Mouse (Mus musculus) MEL (cell line): Measurements from ENCODE around the gene Zkscan6. TPM values are rescaled to one million over a fixed set of nuclear protein-coding genes. Genes with fewer than 3 reads are reported as not detected.

ENCODE experiments used
- DNase-seq: peaks from one replicate; pipeline ENCODE4 v3.0.0; 2011; ENCODE audit warnings: low read depth, low spot score
- H3K27ac ChIP-seq: 2 replicates; pipeline ENCODE4 v1.5.1; 2012; ENCODE audit warnings: low read depth, mild to moderate bottlenecking, control low read depth, low read length, moderate library complexity; ENCODE audit not compliant: control insufficient read depth
- H3K27me3 ChIP-seq, 2 experiments: fragments of 150-350 bp in 1 of 2; sonication (generic) in 1 of 2; 2 replicates each; pipeline ENCODE4 v1.6.1; 2012; ENCODE audit warnings: low read length in 2 of 2, mild to moderate bottlenecking in 2 of 2, improper control_type of control experiment in 1 of 2, moderate library complexity in 1 of 2; ENCODE audit not compliant: insufficient read depth in 2 of 2, control insufficient read depth in 1 of 2
- H3K36me3 ChIP-seq, 2 experiments: 2 replicates each; pipeline ENCODE4 v1.6.1; 2012 to 2014; ENCODE audit warnings: low read length in 2 of 2, improper control_type of control experiment in 1 of 2, inconsistent platforms in 1 of 2, mild to moderate bottlenecking in 1 of 2; ENCODE audit not compliant: insufficient read depth in 2 of 2, control insufficient read depth in 1 of 2
- H3K4me1 ChIP-seq, 2 experiments: fragments of 150-350 bp in 1 of 2; sonication (generic) in 1 of 2; 2 replicates each; pipeline ENCODE4 v1.6.1; 2012; ENCODE audit warnings: low read length in 2 of 2, improper control_type of control experiment in 1 of 2, mild to moderate bottlenecking in 1 of 2; ENCODE audit not compliant: insufficient read depth in 2 of 2, control insufficient read depth in 1 of 2
- H3K4me3 ChIP-seq, 2 experiments: fragments of 150-350 bp in 1 of 2; sonication (generic) in 1 of 2; 2 replicates each; pipeline ENCODE4 v1.5.1; 2012; ENCODE audit warnings: low read depth in 2 of 2, low read length in 2 of 2, mild to moderate bottlenecking in 2 of 2, moderate library complexity in 2 of 2, control low read depth in 1 of 2, improper control_type of control experiment in 1 of 2; ENCODE audit not compliant: control insufficient read depth in 1 of 2, insufficient read depth in 1 of 2
- H3K79me2 ChIP-seq: 2 replicates; pipeline ENCODE4 v1.6.1; 2012; ENCODE audit warnings: mild to moderate bottlenecking, low read length, moderate library complexity; ENCODE audit not compliant: control insufficient read depth, poor library complexity, insufficient read depth
- H3K9ac ChIP-seq: 2 replicates; pipeline ENCODE4 v1.6.1; 2012; ENCODE audit warnings: low read depth, mild to moderate bottlenecking, control low read depth, low read length, moderate library complexity; ENCODE audit not compliant: control insufficient read depth, poor library complexity, severe bottlenecking
- H3K9me3 ChIP-seq: fragments of 150-350 bp; sonication (generic); replicated peaks from 2 replicates; pipeline ENCODE4 v1.6.1; 2012; ENCODE audit warnings: mild to moderate bottlenecking, low read length, improper control_type of control experiment, moderate library complexity; ENCODE audit not compliant: insufficient read depth
- BHLHE40 ChIP-seq: IDR thresholded peaks from 2 replicates; pipeline ENCODE4 v1.6.1; 2012; ENCODE audit warnings: low read depth, mild to moderate bottlenecking, inconsistent platforms, low read length, improper control_type of control experiment, borderline replicate concordance
- CHD2 ChIP-seq: IDR thresholded peaks from 2 replicates; pipeline ENCODE4 v1.6.1; 2011; ENCODE audit warnings: low read length, improper control_type of control experiment
- E2F4 ChIP-seq: IDR thresholded peaks from 2 replicates; pipeline ENCODE4 v1.6.1; 2011; ENCODE audit warnings: low read depth, low read length, improper control_type of control experiment, borderline replicate concordance
- ELF1 ChIP-seq: IDR thresholded peaks from 2 replicates; pipeline ENCODE4 v1.6.1; 2014; ENCODE audit warnings: low read depth, mild to moderate bottlenecking, inconsistent platforms, low read length, improper control_type of control experiment, moderate library complexity
- EP300 ChIP-seq, 2 experiments: IDR thresholded peaks; 2 replicates each; pipeline ENCODE4 v1.6.1; 2011; ENCODE audit warnings: improper control_type of control experiment in 2 of 2, low read length in 2 of 2, low read depth in 1 of 2, mild to moderate bottlenecking in 1 of 2
- GABPA ChIP-seq: IDR thresholded peaks from 2 replicates; pipeline ENCODE4 v1.6.1; 2012; ENCODE audit warnings: low read depth, mild to moderate bottlenecking, inconsistent platforms, low read length, improper control_type of control experiment, moderate library complexity
- GATA1 ChIP-seq: IDR thresholded peaks from 2 replicates; pipeline ENCODE4 v1.6.1; 2011; ENCODE audit warnings: low read depth, low read length, improper control_type of control experiment
- JUND ChIP-seq: IDR thresholded peaks from 2 replicates; pipeline ENCODE4 v1.6.1; 2011; ENCODE audit warnings: low read depth, mild to moderate bottlenecking, improper control_type of control experiment, low read length
- KAT2A ChIP-seq: conservative IDR thresholded peaks from 2 replicates; pipeline ENCODE4 v1.6.1; 2012; ENCODE audit warnings: low read depth, low read length, improper control_type of control experiment, inconsistent platforms
- MAFK ChIP-seq: IDR thresholded peaks from 2 replicates; pipeline ENCODE4 v1.6.1; 2011; ENCODE audit warnings: low read depth, mild to moderate bottlenecking, low read length, improper control_type of control experiment, borderline replicate concordance
- MYC ChIP-seq: IDR thresholded peaks from 2 replicates; pipeline ENCODE4 v1.6.1; 2011; ENCODE audit warnings: low read depth, mild to moderate bottlenecking, low read length, improper control_type of control experiment, moderate library complexity
- NELFE ChIP-seq: IDR thresholded peaks from 2 replicates; pipeline ENCODE4 v1.6.1; 2011; ENCODE audit warnings: low read depth, low read length, improper control_type of control experiment
- NRF1 ChIP-seq: IDR thresholded peaks from 2 replicates; pipeline ENCODE4 v1.6.1; 2014; ENCODE audit warnings: low read depth, mild to moderate bottlenecking, inconsistent platforms, low read length, improper control_type of control experiment, moderate library complexity; ENCODE audit not compliant: poor library complexity, insufficient read depth, severe bottlenecking
- POLR2A ChIP-seq, 2 experiments: IDR thresholded peaks; 2 replicates each; pipeline ENCODE4 v1.6.1; 2011 to 2012; ENCODE audit warnings: low read length in 2 of 2, mild to moderate bottlenecking in 2 of 2, control low read depth in 1 of 2, improper control_type of control experiment in 1 of 2, low read depth in 1 of 2, moderate library complexity in 1 of 2; ENCODE audit not compliant: control insufficient read depth in 1 of 2, insufficient read depth in 1 of 2, poor library complexity in 1 of 2
- SMC3 ChIP-seq: IDR thresholded peaks from 2 replicates; pipeline ENCODE4 v1.6.1; 2011; ENCODE audit warnings: low read depth, low read length, improper control_type of control experiment
- TCF12 ChIP-seq: IDR thresholded peaks from 2 replicates; pipeline ENCODE4 v1.6.1; 2014; ENCODE audit warnings: low read depth, mild to moderate bottlenecking, inconsistent platforms, low read length, improper control_type of control experiment, moderate library complexity
- UBTF ChIP-seq: IDR thresholded peaks from 2 replicates; pipeline ENCODE4 v1.6.1; 2012; ENCODE audit warnings: low read depth, mild to moderate bottlenecking, inconsistent platforms, low read length, improper control_type of control experiment, moderate library complexity, borderline replicate concordance; ENCODE audit not compliant: insufficient read depth
- ZC3H11A ChIP-seq: IDR thresholded peaks from 2 replicates; pipeline ENCODE4 v1.6.1; 2012; ENCODE audit warnings: low read depth, mild to moderate bottlenecking, inconsistent platforms, low read length, improper control_type of control experiment
- ZKSCAN1 ChIP-seq: IDR thresholded peaks from 2 replicates; pipeline ENCODE4 v1.6.1; 2012; ENCODE audit warnings: low read depth, mild to moderate bottlenecking, inconsistent platforms, low read length, improper control_type of control experiment, moderate library complexity
- ZMIZ1 ChIP-seq: IDR thresholded peaks from 2 replicates; pipeline ENCODE4 v1.6.1; 2012; ENCODE audit warnings: low read depth, mild to moderate bottlenecking, inconsistent platforms, low read length, improper control_type of control experiment, moderate library complexity
- ZNF384 ChIP-seq: IDR thresholded peaks from 2 replicates; pipeline ENCODE4 v1.6.1; 2012; ENCODE audit warnings: low read depth, mild to moderate bottlenecking, inconsistent platforms, low read length, improper control_type of control experiment
- polyA plus RNA-seq, 2 experiments: library from polyadenylated mRNA; stranded (reverse) in 1 of 2; unstranded in 1 of 2; fragments of >175 nt in 1 of 2; fragments of >200 nt in 1 of 2; gene quantifications; 2 replicates each; pipeline versions ENCODE4 v1.2.1 to v1.2.4; 2012; ENCODE audit warnings: low replicate concordance in 2 of 2, low read depth in 1 of 2; ENCODE audit not compliant: insufficient read length in 2 of 2, insufficient read depth in 1 of 2, missing spikeins in 1 of 2
- total RNA-seq: library from RNA; depleted of rRNA; stranded (reverse); fragments of 300-350 nt; gene quantifications from 2 replicates; pipeline ENCODE4 v1.2.3, GENCODE M21; 2012

Gene Zkscan6
- total and polyA plus RNA-seq, 3 experiments = 12.0 to 18.1 TPM; not detected in 1

DNA sequence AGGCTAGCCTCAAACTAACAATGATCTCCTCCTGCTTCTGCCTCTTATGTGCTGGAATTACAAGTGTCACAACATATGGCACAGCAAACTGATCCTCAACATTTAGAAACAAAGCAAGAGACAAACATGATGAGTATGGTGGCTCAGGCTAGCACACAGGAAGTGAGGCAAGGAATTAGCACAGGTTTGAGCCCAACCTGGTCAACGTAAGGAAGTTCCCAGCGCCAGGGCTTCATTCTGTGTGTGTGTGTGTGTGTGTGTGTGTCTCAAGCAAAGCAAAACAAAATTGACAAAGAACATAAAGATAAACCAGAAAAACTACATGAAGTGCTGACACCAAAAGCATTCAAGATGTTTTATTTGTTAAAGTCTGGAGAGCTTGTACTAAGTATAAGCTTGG, 46.1 kb upstream of the Zkscan6 start:
- H3K9ac ChIP-seq = no peak overlapping the region
- no peak for TF ChIP-seq ZMIZ1
- no peak for TF ChIP-seq NRF1
- TF ChIP-seq MYC = no peak
- TF ChIP-seq ELF1 = no peak
- TF ChIP-seq CHD2 = no peak
- TF ChIP-seq UBTF = no peak
- no peak for TF ChIP-seq ZC3H11A
- TF ChIP-seq NELFE = no peak
- no peak for TF ChIP-seq SMC3
- TF ChIP-seq JUND = no peak
- TF ChIP-seq MAFK = no peak
- no peak for TF ChIP-seq KAT2A
- no peak for TF ChIP-seq POLR2A (IDR thresholded peaks at IDR 0.05; ENCODE audit: control insufficient read depth in 1 of 2, insufficient read depth in 1 of 2, low read depth in 1 of 2, low read length in 2 of 2, poor library complexity in 1 of 2)
- TF ChIP-seq E2F4 = no peak
- no peak for TF ChIP-seq TCF12
- TF ChIP-seq GABPA = no peak
- no peak for TF ChIP-seq ZKSCAN1
- TF ChIP-seq ZNF384 = no peak
- peaks cover 3 to 6% of the 10 kb centered on the region in 2 experiments for H3K4me1 ChIP-seq
- H3K27me3 ChIP-seq = no peaks in the 10 kb centered on the region
- H3K36me3 ChIP-seq = peaks cover 0 to 12% of the 10 kb centered on the region in 2 experiments; a peak in 2 of 4 replicates
- H3K79me2 ChIP-seq = peaks cover 13% of the 10 kb centered on the region
- DNase-seq = no peak
- H3K27ac ChIP-seq = no peak overlapping the region
- H3K4me3 ChIP-seq = no peak overlapping the region
- no peaks in the 10 kb centered on the region for H3K9me3 ChIP-seq

DNA sequence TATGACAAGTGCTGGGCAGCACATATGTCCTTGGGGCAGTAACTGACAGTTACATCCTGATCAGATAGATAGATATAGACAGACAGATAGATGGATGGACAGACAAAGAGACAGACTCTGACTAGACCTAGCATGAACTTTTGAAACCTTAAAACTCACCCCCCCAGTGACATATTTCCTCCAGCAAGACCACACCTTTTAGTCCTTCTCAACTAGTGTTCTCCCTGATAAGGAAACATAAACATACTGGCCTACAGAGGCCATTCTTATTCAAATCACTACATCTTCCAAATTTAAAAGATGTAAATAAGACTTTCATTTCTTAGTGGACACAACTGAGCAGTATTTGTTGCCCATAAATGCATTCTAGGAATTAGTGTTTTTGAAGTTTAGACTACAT, 38.5 kb upstream of the Zkscan6 start:
- Histone ChIP-seq H3K4me1 (peaks cover 19 to 34% of the 10 kb centered on the region in 2 experiments), H3K36me3 (peaks cover 3 to 36% of the 10 kb centered on the region in 2 experiments; a peak in 3 of 4 replicates), H3K4me3 (no peak overlapping the region), H3K9me3 (no peaks in the 10 kb centered on the region), H3K9ac (no peak overlapping the region), H3K27me3 (no peaks in the 10 kb centered on the region), H3K79me2 (peaks cover 16% of the 10 kb centered on the region), H3K27ac (no peak overlapping the region)
- no peak for DNase-seq
- TF ChIP-seq GATA1 = peak; percentile 34; the same call in 1 of the 2 replicates
- TF ChIP-seq BHLHE40 = no peak
- TF ChIP-seq EP300 (IDR thresholded peaks at IDR 0.05; ENCODE audit: low read depth in 1 of 2, low read length in 2 of 2) = peak in 1 of 2 experiments; percentile 15; a peak in 1 of 4 replicates
